Mouse (Mus musculus) neural tube, embryonic 12.5 days (tissue): ENCODE measurements at regions not wholly inside any gene's neighbourhood (a gene's known extent, or its start where the extent isn't known, plus 50 kb on each side); places are given as distances from the start of the nearest gene placed in this dataset.

Experiments
- ATAC-seq: fragments of 200-750 bp; cut with Nextera tagmentation; 2 replicates; pipeline ENCODE4 v1.8.0; 2017; ENCODE audit warnings: low read depth, mild to moderate bottlenecking, moderate TSS enrichment, moderate library complexity; ENCODE audit not compliant: low FRiP score
- H3K27ac ChIP-seq: fragments of 300-500 bp; sonication (generic); 2 replicates; pipeline ENCODE4 v1.5.1; 2016
- H3K27me3 ChIP-seq: fragments of 300-500 bp; sonication (generic); replicated peaks from 2 replicates; pipeline ENCODE4 v1.6.1; 2016; ENCODE audit warnings: mild to moderate bottlenecking
- H3K36me3 ChIP-seq: fragments of 300-500 bp; sonication (generic); 2 replicates; pipeline ENCODE4 v1.6.1; 2016; ENCODE audit warnings: mild to moderate bottlenecking
- H3K4me1 ChIP-seq: fragments of 300-500 bp; sonication (generic); 2 replicates; pipeline ENCODE4 v1.6.1; 2016
- H3K4me2 ChIP-seq: fragments of 300-500 bp; sonication (generic); replicated peaks from 2 replicates; pipeline ENCODE4 v1.6.1; 2016; ENCODE audit warnings: mild to moderate bottlenecking
- H3K4me3 ChIP-seq: fragments of 300-500 bp; sonication (generic); 2 replicates; pipeline ENCODE4 v1.5.1; 2016
- H3K9ac ChIP-seq: fragments of 300-500 bp; sonication (generic); 2 replicates; pipeline ENCODE4 v1.6.1; 2016; ENCODE audit warnings: mild to moderate bottlenecking
- H3K9me3 ChIP-seq: fragments of 300-500 bp; sonication (generic); 2 replicates; pipeline ENCODE4 v1.6.1; 2016; ENCODE audit warnings: mild to moderate bottlenecking
- WGBS: fragments of 180-500 bp; shearing (Covaris S2); methylation state at CpG from one replicate; pipeline ENCODE4 v1.1.7; 2016; 5-methylcytosine and 5-hydroxymethylcytosine counted together

GRCm38 (mm10) chr2:50914176-50914575 lies 234.7 kb downstream of the Rnd3 start:
- Histone ChIP-seq H3K4me2 (no peak overlapping the region), H3K9me3 (no peaks in the 10 kb centered on the region), H3K9ac (no peak overlapping the region), H3K36me3 (no peaks in the 10 kb centered on the region), H3K4me1 (peaks cover 23% of the 10 kb centered on the region; the same call in 1 of the 2 replicates), H3K27me3 (no peaks in the 10 kb centered on the region), H3K27ac (no peak overlapping the region), H3K4me3 (no peak overlapping the region)
- no peak for ATAC-seq

GRCm38 (mm10) chr2:50908762-50909161 lies 240.1 kb downstream of the Rnd3 start:
- peaks cover 4% of the 10 kb centered on the region; the same call in 1 of the 2 replicates for H3K4me1 ChIP-seq
- no peak overlapping the region for H3K9ac ChIP-seq
- no peaks in the 10 kb centered on the region for H3K27me3 ChIP-seq
- H3K4me2 ChIP-seq, result no peak overlapping the region
- no peaks in the 10 kb centered on the region for H3K36me3 ChIP-seq
- no peak overlapping the region for H3K4me3 ChIP-seq
- WGBS, result 81% methylated on average over 3 of the region's 3 CpGs
- no peak for ATAC-seq
- no peak overlapping the region for H3K27ac ChIP-seq
- H3K9me3 ChIP-seq, result no peaks in the 10 kb centered on the region

GRCm38 (mm10) chr2:50902701-50903100 lies 246.2 kb downstream of the Rnd3 start:
- Histone ChIP-seq H3K4me1 (no peaks in the 10 kb centered on the region), H3K9ac (no peak overlapping the region), H3K4me2 (no peak overlapping the region), H3K4me3 (no peak overlapping the region), H3K9me3 (no peaks in the 10 kb centered on the region), H3K27me3 (no peaks in the 10 kb centered on the region), H3K36me3 (no peaks in the 10 kb centered on the region), H3K27ac (no peak overlapping the region)
- 79% methylated on average over 8 of the region's 8 CpGs for WGBS
- no peak for ATAC-seq

- Histone ChIP-seq H3K36me3 (no peaks in the 10 kb centered on the region), H3K4me3 (no peak overlapping the region), H3K4me1 (no peaks in the 10 kb centered on the region), H3K9me3 (no peaks in the 10 kb centered on the region), H3K4me2 (no peak overlapping the region), H3K27me3 (no peaks in the 10 kb centered on the region), H3K9ac (no peak overlapping the region), H3K27ac (no peak overlapping the region)
- no peak for ATAC-seq
- 70% methylated on average over 9 of the region's 9 CpGs for WGBS
These were observed 246.7 kb downstream of the Rnd3 start for GRCm38 (mm10) chr2:50902220-50902619.

GRCm38 (mm10) chr2:50888992-50889391 lies 259.9 kb downstream of the Rnd3 start:
- no peak for ATAC-seq
- H3K4me1 ChIP-seq, result no peaks in the 10 kb centered on the region
- no peak overlapping the region for H3K27ac ChIP-seq
- no peaks in the 10 kb centered on the region for H3K27me3 ChIP-seq
- no peaks in the 10 kb centered on the region for H3K36me3 ChIP-seq
- H3K9me3 ChIP-seq, result no peaks in the 10 kb centered on the region
- 73% methylated on average over 5 of the region's 5 CpGs for WGBS
- H3K4me3 ChIP-seq, result no peak overlapping the region
- no peak overlapping the region for H3K4me2 ChIP-seq
- H3K9ac ChIP-seq, result no peak overlapping the region

GRCm38 (mm10) chr2:50887954-50888353 lies 261.0 kb downstream of the Rnd3 start:
- 82% methylated on average over 4 of the region's 4 CpGs for WGBS
- Histone ChIP-seq H3K9ac (no peak overlapping the region), H3K9me3 (no peaks in the 10 kb centered on the region), H3K4me1 (no peaks in the 10 kb centered on the region), H3K27me3 (no peaks in the 10 kb centered on the region), H3K27ac (no peak overlapping the region), H3K4me3 (no peak overlapping the region), H3K4me2 (no peak overlapping the region), H3K36me3 (no peaks in the 10 kb centered on the region)
- ATAC-seq, result no peak

GRCm38 (mm10) chr2:50885924-50886315 lies 263.0 kb downstream of the Rnd3 start:
- Histone ChIP-seq H3K4me1 (no peaks in the 10 kb centered on the region), H3K9me3 (no peaks in the 10 kb centered on the region), H3K27me3 (no peaks in the 10 kb centered on the region), H3K36me3 (no peaks in the 10 kb centered on the region), H3K27ac (no peak overlapping the region), H3K9ac (no peak overlapping the region), H3K4me2 (no peak overlapping the region), H3K4me3 (no peak overlapping the region)
- ATAC-seq, result no peak
- 57% methylated on average over 7 of the region's 7 CpGs for WGBS

GRCm38 (mm10) chr2:50885280-50885923 lies 263.5 kb downstream of the Rnd3 start:
- Histone ChIP-seq H3K9ac (no peak overlapping the region), H3K36me3 (no peaks in the 10 kb centered on the region), H3K4me1 (no peaks in the 10 kb centered on the region), H3K27me3 (no peaks in the 10 kb centered on the region), H3K9me3 (no peaks in the 10 kb centered on the region), H3K4me3 (no peak overlapping the region), H3K27ac (no peak overlapping the region), H3K4me2 (no peak overlapping the region)
- no peak for ATAC-seq
- WGBS, result 84% methylated on average over 4 of the region's 4 CpGs

GRCm38 (mm10) chr2:50881514-50882038 lies 267.3 kb downstream of the Rnd3 start:
- Histone ChIP-seq H3K36me3 (no peaks in the 10 kb centered on the region), H3K27me3 (no peaks in the 10 kb centered on the region), H3K4me3 (no peak overlapping the region), H3K9ac (no peak overlapping the region), H3K4me1 (no peaks in the 10 kb centered on the region), H3K4me2 (no peak overlapping the region), H3K27ac (no peak overlapping the region), H3K9me3 (no peaks in the 10 kb centered on the region)
- no peak for ATAC-seq
- 77% methylated on average over 4 of the region's 4 CpGs for WGBS

GRCm38 (mm10) chr2:50880806-50881205 lies 268.1 kb downstream of the Rnd3 start:
- WGBS, result 92% methylated on average over 4 of the region's 4 CpGs

GRCm38 (mm10) chr2:50877716-50878115 lies 271.2 kb downstream of the Rnd3 start:
- no peak overlapping the region for H3K27ac ChIP-seq
- no peak overlapping the region for H3K4me2 ChIP-seq
- no peaks in the 10 kb centered on the region for H3K36me3 ChIP-seq
- 86% methylated on average over 17 of the region's 17 CpGs for WGBS
- H3K9ac ChIP-seq, result no peak overlapping the region
- no peaks in the 10 kb centered on the region for H3K4me1 ChIP-seq
- no peaks in the 10 kb centered on the region for H3K9me3 ChIP-seq
- no peak for ATAC-seq
- H3K4me3 ChIP-seq, result no peak overlapping the region
- no peaks in the 10 kb centered on the region for H3K27me3 ChIP-seq

More at GRCm38 (mm10) chr2:50880806-50881205, 268.1 kb downstream of the Rnd3 start:
- ATAC-seq, result no peak
- Histone ChIP-seq H3K4me2 (no peak overlapping the region), H3K27ac (no peak overlapping the region), H3K27me3 (no peaks in the 10 kb centered on the region), H3K4me3 (no peak overlapping the region), H3K9ac (no peak overlapping the region), H3K9me3 (no peaks in the 10 kb centered on the region), H3K4me1 (no peaks in the 10 kb centered on the region), H3K36me3 (no peaks in the 10 kb centered on the region)

GRCm38 (mm10) chr2:50875072-50875471 lies 273.8 kb downstream of the Rnd3 start:
- 93% methylated on average over 6 of the region's 6 CpGs for WGBS
- Histone ChIP-seq H3K27me3 (no peaks in the 10 kb centered on the region), H3K27ac (no peak overlapping the region), H3K36me3 (no peaks in the 10 kb centered on the region), H3K4me1 (no peaks in the 10 kb centered on the region), H3K4me2 (no peak overlapping the region), H3K9me3 (no peaks in the 10 kb centered on the region), H3K4me3 (no peak overlapping the region), H3K9ac (no peak overlapping the region)
- ATAC-seq, result no peak

GRCm38 (mm10) chr2:50853538-50854244 lies 295.2 kb downstream of the Rnd3 start:
- Histone ChIP-seq H3K4me2 (no peak overlapping the region), H3K9me3 (no peaks in the 10 kb centered on the region), H3K36me3 (no peaks in the 10 kb centered on the region), H3K4me1 (peaks cover 8% of the 10 kb centered on the region), H3K9ac (no peak overlapping the region), H3K27ac (no peak overlapping the region), H3K27me3 (no peaks in the 10 kb centered on the region), H3K4me3 (no peak overlapping the region)
- 79% methylated on average over 8 of the region's 8 CpGs for WGBS
- no peak for ATAC-seq
